Mouse (Mus musculus): ENCODE measurements around the gene Mtln. TPM values are rescaled to one million over a fixed set of nuclear protein-coding genes. Genes with fewer than 3 reads are reported as not detected.

The Mtln gene
- total RNA-seq, 2 experiments from 2014 or later: 42.6 to 46.0 TPM

DNA sequence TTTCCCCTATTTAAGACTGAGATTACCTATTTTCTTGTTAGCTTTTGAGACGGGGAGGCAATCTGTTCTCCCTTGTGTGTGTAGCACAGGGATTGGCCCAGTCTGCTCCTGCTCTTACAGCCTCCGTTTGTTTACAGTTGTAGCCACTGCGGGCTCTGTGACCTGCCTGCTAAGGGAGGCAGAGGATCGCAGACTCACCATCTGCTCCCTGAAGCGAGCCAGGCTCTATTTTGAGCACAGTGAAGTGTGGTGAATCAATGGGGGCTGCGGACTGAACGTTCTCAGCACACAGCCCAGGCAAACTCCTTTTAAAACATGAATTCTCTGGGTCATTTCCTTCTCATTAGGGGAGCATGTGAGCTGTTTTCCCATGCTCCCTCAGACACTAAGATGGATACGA is 35.1 kb downstream of the Mtln start:
- peak; percentile 45 to 54 for DNase-seq (ENCODE audit: low spot score in 2 of 2)

DNA sequence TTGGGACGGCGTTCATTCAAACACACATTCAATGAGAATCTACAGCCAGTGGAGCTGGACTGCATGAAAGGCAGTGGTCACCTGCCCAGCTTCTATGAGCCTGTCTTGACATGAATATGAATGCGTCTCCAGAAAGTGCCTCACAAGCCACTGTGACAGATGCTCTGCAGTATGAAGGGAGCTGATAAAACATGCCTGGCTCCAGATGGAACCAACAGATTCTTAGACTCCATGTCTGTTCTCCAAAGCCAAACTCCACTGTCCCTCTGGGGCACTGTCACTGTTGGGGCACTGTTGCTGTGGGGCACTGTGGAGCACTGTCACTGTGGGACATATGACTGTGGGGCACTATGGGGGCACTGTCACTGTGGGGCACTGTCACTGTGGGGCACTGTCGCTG is 38.2 kb downstream of the Mtln start:
- no peak for DNase-seq (ENCODE audit: low spot score in 2 of 2)

- DNase-seq (ENCODE audit: low spot score in 2 of 2): no peak
These were observed 40.3 kb downstream of the Mtln start for GRCm38 (mm10) chr2:127751849-127752610.

DNA sequence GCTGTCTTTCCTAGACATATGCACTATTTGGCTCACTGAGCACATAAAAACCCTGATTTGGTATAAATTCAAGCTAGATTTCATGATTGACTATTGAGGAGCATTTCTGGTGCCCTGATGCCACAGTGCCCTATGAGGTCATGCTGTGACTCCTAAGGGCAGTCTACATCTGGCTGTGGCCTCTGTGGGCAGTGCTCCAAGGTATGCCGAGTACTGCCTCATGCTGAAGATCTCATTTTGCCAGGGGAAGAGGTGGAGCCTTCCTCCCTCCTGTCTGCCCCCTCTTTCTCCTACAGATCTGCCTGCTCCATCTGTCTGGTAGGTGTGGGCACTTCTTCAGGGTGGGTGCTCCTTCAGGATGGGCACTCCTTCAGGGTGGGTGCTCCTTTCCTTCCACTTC is 42.9 kb downstream of the Mtln start:
- DNase-seq (ENCODE audit: low spot score in 2 of 2): no peak

DNA sequence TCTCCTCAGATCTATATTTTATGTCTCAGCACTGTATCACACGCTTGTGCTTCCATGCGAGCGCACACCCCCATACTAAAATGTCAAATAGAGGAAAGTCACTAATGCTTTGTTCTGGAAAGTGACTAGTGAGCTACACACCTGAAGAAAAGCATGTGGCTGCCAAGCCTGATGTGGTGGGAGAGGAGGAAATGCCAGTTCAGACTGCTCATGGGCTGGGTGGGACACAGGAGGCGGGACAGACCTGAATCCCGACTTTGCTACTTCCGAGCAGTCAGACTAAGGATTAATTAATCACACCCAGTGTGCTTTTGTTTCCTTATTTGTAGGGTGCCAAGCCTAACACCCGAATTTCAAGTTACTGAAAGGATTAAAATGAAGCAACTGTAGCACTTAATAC is 44.0 kb downstream of the Mtln start:
- DNase-seq (ENCODE audit: low spot score in 2 of 2): no peak

DNA sequence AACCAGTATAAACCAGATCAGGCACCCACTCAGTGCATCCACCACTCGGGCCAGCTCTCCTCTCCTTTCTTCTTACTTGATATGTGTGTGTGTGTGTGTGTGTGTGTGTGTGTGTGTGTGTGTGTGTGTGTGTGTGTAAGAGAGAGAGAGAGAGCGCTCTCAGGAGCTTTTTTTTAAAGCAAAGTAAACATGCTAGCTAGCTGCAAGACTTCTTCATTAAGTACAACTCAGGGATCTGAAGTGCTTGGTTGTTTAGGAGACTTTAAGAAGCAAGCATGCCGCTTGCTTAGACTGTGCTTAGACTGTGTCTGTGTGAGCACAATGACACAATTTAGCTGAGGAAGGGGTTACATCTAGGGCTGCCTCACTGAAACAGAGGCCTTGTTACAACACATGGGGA is 49.7 kb downstream of the Mtln start:
- no peak for DNase-seq (ENCODE audit: low spot score in 2 of 2)

Other genes starting within 250 kb of the Mtln start
- 1 to 10 TPM; 8.4 to 9.7 TPM for gene Zfp661, start 205.4 kb downstream of the Mtln start, total RNA-seq (2021)
- gene Mrps5, start 205.3 kb downstream of the Mtln start, total RNA-seq (2021): 10 to 100 TPM; 69.9 to 91.1 TPM
- gene Mal, start 135.8 kb downstream of the Mtln start, total RNA-seq (2021): 1 to 10 TPM; 3.0 to 3.1 TPM
- under 1 TPM; 0.53 to 0.54 TPM for gene Mall, start 62.6 kb downstream of the Mtln start, total RNA-seq (2021)
- 10 to 100 TPM; 16.6 to 19.5 TPM for gene Nphp1, start 3.6 kb downstream of the Mtln start, total RNA-seq (2021)
- gene Bub1, start 39.4 kb upstream of the Mtln start, total RNA-seq (2021): 1 to 10 TPM; 1.5 to 2.5 TPM
- gene Acoxl, start 46.4 kb upstream of the Mtln start, total RNA-seq (2021): under 1 TPM in 1 of 2 experiments, not detected in 1; 0.13 TPM

All from layer of hippocampus, postnatal 10 days (tissue).